Mouse (Mus musculus): ENCODE results near the gene C3ar1.

DNA sequence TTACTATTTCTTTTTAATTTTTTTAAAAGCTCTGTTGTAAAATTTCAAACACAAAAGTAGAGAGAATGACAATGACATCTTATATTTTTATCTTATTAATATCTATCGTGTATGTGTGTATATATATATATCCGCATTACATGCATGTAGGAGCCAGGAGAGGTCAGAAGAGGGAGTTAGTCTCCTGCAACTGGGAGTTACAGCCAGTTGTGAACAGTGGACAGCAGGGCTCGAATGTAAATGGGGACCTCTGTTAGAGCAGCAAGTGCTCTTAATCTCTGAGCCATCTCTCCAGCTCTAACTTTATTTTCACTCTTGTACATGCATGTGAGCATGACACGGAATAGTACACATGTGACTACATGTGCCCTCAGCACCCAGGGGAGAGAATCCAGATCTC lies 43.2 kb downstream of the C3ar1 start:
- TF ChIP-seq CTCF (IDR thresholded peaks at IDR 0.05; ENCODE audit: low read depth) = no peak; the same call in 1 of the 2 replicates
- TF ChIP-seq EP300 (optimal IDR thresholded peaks at IDR 0.05) = no peak
